Mouse (Mus musculus): ENCODE data around the gene Psmg3.

DNA sequence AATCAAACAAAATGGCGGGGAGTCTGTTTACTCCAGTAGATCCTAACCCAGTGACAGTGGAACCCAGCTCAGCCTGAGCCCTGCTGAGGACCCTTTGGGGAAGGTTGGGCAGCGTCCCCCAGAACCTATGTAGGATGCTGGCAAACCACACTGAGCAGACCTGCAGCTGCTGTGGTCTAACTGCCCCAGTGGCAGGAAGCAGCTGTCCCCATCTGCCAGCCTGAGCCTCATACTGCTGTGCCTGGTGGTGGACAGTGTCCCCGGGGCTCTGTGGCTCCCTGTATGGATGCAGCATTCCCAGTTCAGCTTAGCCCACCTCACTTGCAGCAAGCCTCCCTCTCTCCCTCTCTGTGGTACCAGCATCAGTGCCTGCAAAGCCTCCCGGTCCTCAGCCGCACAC is 49.7 kb downstream of the Psmg3 start:
- TF ChIP-seq CTCF (IDR thresholded peaks at IDR 0.05; ENCODE audit: borderline replicate concordance, insufficient read depth, low read depth, low read length) (no peak), POLR2A (IDR thresholded peaks at IDR 0.05; ENCODE audit: borderline replicate concordance, insufficient read depth, low read length) (no peak)

Measured in cerebellum, adult 2 months (tissue).